Mouse (Mus musculus): ENCODE data around the gene Atl3. TPM values are rescaled to one million over a fixed set of nuclear protein-coding genes. Genes with fewer than 3 reads are reported as not detected.

Gene Atl3
- polyA plus RNA-seq (2016; fragmentation: Nextera tagmentation; extraction: Ambion mirVana): 7.5 and 7.6 TPM in 2 replicates

DNA sequence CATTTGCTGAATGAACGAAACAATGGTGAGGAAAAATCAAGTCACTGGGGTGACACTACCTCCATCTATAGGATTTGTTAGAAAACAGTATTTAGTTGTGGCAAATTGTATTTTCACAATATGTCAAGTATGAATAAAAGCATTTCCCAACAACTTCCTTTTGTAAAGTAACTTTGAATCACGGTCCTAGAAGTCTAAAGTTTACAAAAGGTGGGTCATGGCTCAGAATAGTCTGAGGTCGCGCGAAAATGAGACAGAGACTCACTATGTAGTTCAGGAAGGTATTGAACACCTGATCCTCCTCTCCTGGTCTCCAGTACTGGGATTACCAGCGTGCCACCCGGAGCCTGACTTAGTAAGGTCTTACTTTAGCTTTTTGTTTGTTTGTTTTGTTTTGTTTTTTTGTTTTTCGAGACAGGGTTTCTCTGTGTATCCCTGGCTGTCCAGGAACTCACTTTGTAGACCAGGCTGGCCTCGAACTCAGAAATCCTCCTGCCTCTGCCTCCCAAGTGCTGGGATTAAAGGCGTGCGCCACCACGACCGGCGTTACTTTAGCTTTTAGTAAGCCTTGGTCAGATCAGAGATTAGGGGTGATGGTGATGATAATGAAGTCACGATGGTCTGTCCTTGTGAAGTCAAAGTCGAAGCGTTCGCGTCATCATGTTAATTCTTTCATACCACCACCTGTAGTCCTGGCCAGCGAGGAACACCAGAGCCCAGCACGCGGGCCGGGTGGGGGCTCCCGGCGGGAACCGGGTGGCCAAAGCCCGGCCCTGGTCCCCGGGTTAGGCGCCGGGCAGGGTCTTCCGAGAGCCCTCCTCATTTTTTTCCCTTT lies at the start of gene Atl3:
Atl3 (plus strand) TSS at position 689 of the 835 bp plus-strand sequence.
- peak within 1 kb of the TSS; percentile 93 for H3K27ac ChIP-seq (replicated peaks)
- whole genome bisulfite sequencing: 30% methylated on average over 31 of the region's 31 CpGs
- peaks cover 5% of the 10 kb centered on the region; the same call in 1 of the 2 replicates for H3K4me1 ChIP-seq
- H3K36me3 ChIP-seq: no peaks in the 10 kb centered on the region
- H3K9me3 ChIP-seq: no peaks in the 10 kb centered on the region
- peak within 1 kb of the TSS; percentile 63 for H3K4me3 ChIP-seq
- H3K9ac ChIP-seq (replicated peaks): peak within 1 kb of the TSS; percentile 70
- no peak for ATAC-seq (ENCODE audit: low FRiP score, low read depth)
- peak within 1 kb of the TSS; percentile 60 for H3K4me2 ChIP-seq (replicated peaks)
- H3K27me3 ChIP-seq: no peaks in the 10 kb centered on the region

DNA sequence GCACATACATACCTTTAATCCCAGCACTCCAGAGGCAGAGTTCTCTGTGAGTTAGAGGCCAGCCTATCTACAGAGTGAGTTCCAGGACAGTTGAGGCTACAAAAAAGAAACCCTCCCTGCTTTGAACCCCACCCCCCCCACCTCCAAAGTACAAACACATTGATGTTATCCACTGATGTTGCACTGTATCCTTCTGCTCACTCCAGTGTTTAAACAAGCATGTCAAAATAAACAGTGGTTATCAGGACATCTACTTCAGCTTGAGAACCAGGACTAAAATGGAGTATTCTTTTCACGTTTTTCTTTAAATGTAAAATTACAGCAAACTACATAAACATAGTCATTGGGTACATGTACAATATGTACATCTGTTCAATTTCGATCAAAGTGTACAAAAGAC lies 48.7 kb upstream of the Atl3 start:
- 92% methylated on average over 2 of the region's 2 CpGs for WGBS

DNA sequence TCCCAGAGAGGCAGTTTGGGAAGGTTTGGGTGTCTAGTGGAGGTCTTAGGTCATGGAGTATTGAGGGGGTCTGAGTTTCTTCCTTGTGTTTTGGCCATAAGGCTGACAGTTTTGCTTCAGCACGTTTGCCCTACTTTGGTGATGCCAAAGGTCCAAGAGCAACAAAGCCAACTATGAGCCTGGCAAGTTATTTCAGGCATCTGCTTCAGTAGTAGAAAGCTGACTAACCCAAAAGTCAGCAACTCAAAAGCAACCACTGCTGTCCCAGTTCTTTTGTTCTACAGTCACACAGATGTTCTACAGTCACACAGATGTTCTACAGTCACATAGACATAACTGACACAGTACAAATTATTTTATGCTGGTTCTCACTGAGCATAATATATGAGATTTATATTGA lies 48.2 kb upstream of the Atl3 start:
- H3K36me3 ChIP-seq: peaks cover 41% of the 10 kb centered on the region
- H3K27ac ChIP-seq (replicated peaks): no peak overlapping the region
- 0 out of 2 replicates have a peak, but pooled peaks cover 3% of the 10 kb centered on the region for H3K4me1 ChIP-seq
- H3K4me2 ChIP-seq (replicated peaks): no peak overlapping the region
- H3K27me3 ChIP-seq: no peaks in the 10 kb centered on the region
- no peak overlapping the region for H3K4me3 ChIP-seq
- H3K9me3 ChIP-seq: no peaks in the 10 kb centered on the region
- 92% methylated on average over 1 of the region's 1 CpGs for WGBS
- no peak for ATAC-seq (ENCODE audit: low FRiP score, low read depth)
- H3K9ac ChIP-seq (replicated peaks): no peak overlapping the region

More for the DNA sequence above, 48.7 kb upstream of the Atl3 start:
- Histone ChIP-seq H3K4me1 (0 out of 2 replicates have a peak, but pooled peaks cover 3% of the 10 kb centered on the region), H3K27me3 (no peaks in the 10 kb centered on the region), H3K36me3 (peaks cover 37% of the 10 kb centered on the region), H3K4me2 (replicated peaks) (no peak overlapping the region), H3K27ac (replicated peaks) (no peak overlapping the region), H3K9ac (replicated peaks) (no peak overlapping the region), H3K9me3 (no peaks in the 10 kb centered on the region), H3K4me3 (no peak overlapping the region)
- ATAC-seq (ENCODE audit: low FRiP score, low read depth): no peak

DNA sequence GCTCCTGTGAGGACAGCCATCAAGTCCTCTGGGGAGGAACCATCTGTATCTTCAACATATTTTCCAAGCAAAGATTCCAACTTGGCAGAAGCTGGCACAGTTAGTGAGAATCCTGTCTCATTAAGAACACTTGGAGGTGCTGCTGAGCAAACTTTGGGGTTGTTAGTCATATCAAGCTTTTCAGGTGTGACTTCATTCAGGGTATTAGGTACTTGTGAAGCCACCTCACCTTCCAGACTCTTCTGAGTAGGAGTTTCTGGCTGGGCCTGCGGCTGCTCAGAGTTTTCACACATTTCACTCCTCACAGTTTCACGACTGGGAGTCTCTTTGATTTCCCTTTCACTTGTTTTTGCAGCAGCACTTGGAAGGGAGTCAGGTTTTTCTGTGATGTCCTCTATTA lies 37.0 kb upstream of the Atl3 start:
- ATAC-seq (ENCODE audit: low FRiP score, low read depth): no peak
- H3K4me1 ChIP-seq: no peaks in the 10 kb centered on the region
- H3K4me3 ChIP-seq: no peak overlapping the region
- H3K9ac ChIP-seq (replicated peaks): no peak overlapping the region
- 93% methylated on average over 2 of the region's 2 CpGs for WGBS
- H3K27me3 ChIP-seq: no peaks in the 10 kb centered on the region
- H3K9me3 ChIP-seq: no peaks in the 10 kb centered on the region
- H3K27ac ChIP-seq (replicated peaks): no peak overlapping the region
- H3K4me2 ChIP-seq (replicated peaks): no peak overlapping the region
- H3K36me3 ChIP-seq: peaks cover 25% of the 10 kb centered on the region; the same call in 1 of the 2 replicates

DNA sequence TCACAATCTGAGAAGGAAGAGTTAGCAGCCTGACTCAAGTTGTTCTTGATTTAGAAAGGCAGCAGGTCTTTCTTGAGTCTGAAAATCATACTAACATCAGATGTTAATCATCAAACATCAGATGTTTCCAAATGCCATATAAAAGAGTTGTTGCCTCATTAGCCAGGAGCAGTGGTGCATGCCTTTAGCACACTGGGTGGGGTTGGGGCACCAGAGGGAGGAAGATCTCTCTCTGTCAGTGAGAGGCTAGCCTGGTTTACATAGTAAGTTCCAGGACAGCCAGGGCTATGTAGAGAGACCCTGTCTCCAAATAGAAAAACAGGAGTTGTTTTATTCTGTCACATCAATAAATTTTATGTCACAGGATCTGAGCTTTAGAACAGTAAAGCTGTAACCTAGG lies 34.9 kb upstream of the Atl3 start:
- ATAC-seq (ENCODE audit: low FRiP score, low read depth): no peak
- H3K27ac ChIP-seq (replicated peaks): no peak overlapping the region

DNA sequence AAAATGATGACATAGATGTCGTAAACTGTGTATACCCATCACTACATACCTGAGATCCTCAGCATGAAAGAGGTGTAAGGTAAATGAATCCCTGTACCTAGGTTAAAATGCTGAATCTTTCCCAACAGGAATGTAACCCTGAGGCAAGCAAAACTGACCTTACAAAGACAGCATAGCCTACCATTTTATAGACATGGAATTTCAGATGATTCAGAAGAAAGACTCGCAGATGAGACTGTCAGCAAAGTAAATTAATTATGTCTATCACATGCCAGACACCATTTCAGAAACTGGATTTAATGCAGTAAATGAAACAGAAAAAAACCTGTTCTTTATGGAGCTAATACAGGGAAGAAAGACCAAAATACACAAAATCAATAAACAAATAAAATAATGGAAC lies 34.5 kb upstream of the Atl3 start:
- no peaks in the 10 kb centered on the region; the same call in 1 of the 2 replicates for H3K4me1 ChIP-seq
- no peak overlapping the region for H3K4me3 ChIP-seq
- WGBS: 92% methylated on average over 2 of the region's 2 CpGs
- no peaks in the 10 kb centered on the region for H3K9me3 ChIP-seq
- no peak overlapping the region for H3K27ac ChIP-seq (replicated peaks)
- H3K9ac ChIP-seq (replicated peaks): no peak overlapping the region
- ATAC-seq (ENCODE audit: low FRiP score, low read depth): no peak
- H3K27me3 ChIP-seq: no peaks in the 10 kb centered on the region
- no peak overlapping the region for H3K4me2 ChIP-seq (replicated peaks)
- peaks cover 30% of the 10 kb centered on the region; the same call in 1 of the 2 replicates for H3K36me3 ChIP-seq

More for the DNA sequence above, 34.9 kb upstream of the Atl3 start:
- Histone ChIP-seq H3K27me3 (no peaks in the 10 kb centered on the region), H3K4me3 (no peak overlapping the region), H3K4me1 (no peaks in the 10 kb centered on the region; the same call in 1 of the 2 replicates), H3K4me2 (replicated peaks) (no peak overlapping the region), H3K9ac (replicated peaks) (no peak overlapping the region), H3K36me3 (peaks cover 30% of the 10 kb centered on the region; the same call in 1 of the 2 replicates), H3K9me3 (no peaks in the 10 kb centered on the region)

DNA sequence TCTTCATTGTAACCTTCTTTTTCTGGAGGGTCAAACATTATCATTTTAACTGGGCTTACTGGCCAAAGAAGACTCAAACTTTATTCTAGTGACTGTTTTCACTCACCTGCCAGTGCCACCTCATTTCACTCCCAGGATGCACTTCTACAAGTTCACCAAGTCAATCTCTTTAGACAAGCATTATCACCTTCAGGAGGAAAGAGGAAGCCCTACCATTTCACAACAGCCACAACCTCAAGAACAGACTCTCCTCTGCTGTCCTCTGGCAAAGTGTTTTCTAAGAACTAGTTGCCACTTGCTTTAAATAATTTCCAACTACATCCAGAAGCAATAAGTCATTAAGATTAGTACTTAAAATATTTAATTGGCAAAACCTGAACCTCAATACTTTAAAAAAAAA lies 25.9 kb upstream of the Atl3 start:
- Histone ChIP-seq H3K9me3 (no peaks in the 10 kb centered on the region), H3K4me3 (no peak overlapping the region), H3K27me3 (no peaks in the 10 kb centered on the region), H3K27ac (replicated peaks) (no peak overlapping the region), H3K4me2 (replicated peaks) (no peak overlapping the region), H3K4me1 (no peaks in the 10 kb centered on the region; the same call in 1 of the 2 replicates), H3K9ac (replicated peaks) (no peak overlapping the region), H3K36me3 (peaks cover 35% of the 10 kb centered on the region)
- no peak for ATAC-seq (ENCODE audit: low FRiP score, low read depth)

DNA sequence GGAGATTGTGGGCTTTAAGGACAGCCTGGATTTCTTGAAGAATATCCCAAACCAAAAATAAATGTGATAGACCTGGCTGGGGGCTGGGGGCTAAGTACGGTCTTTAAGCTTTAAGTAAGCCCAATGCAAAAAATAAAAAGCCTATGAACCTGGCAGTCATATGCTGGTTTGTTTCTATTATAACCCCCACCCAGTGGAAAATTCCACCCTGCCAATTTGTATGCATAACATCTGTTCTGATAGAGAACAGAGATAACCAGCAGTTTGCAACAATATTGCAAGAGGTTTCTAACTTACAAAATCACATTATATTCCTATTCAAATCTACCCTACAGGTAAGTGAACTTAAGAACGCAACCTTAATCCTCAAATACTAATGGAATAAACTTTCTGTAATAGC lies 23.2 kb upstream of the Atl3 start:
- H3K4me2 ChIP-seq (replicated peaks): no peak overlapping the region
- 99% methylated on average over 2 of the region's 2 CpGs for WGBS
- no peak overlapping the region for H3K27ac ChIP-seq (replicated peaks)
- no peaks in the 10 kb centered on the region for H3K9me3 ChIP-seq
- no peaks in the 10 kb centered on the region for H3K27me3 ChIP-seq
- H3K4me1 ChIP-seq: no peaks in the 10 kb centered on the region
- H3K36me3 ChIP-seq: peaks cover 42% of the 10 kb centered on the region
- no peak overlapping the region for H3K9ac ChIP-seq (replicated peaks)
- ATAC-seq (ENCODE audit: low FRiP score, low read depth): no peak
- H3K4me3 ChIP-seq: no peak overlapping the region

DNA sequence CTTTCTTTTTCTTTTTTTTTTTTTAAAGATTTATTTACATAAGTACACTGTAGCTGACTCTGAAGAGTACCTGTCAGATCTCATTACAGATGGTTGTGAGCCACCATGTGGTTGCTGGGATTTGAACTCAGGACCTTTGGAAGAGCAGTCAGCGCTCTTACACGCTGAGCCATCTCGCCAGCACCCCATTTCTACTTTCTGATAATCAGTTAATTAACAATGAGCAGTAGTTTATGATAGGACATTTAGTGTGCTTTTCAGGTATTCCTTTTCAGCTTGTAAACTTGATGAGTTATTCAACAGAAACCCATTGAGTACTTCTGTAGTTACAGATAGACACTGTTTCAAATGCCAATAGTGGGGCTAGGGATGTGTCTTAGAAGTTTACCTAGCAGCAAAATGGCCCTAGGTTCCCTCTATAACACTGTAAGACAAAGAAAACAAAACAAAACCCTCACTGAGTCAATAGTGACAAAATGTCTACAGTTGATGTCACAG lies 14.0 kb upstream of the Atl3 start:
- H3K4me2 ChIP-seq (replicated peaks): peak overlapping the region; percentile 67
- peak overlapping the region; percentile 98; the same call in 1 of the 2 replicates for H3K4me3 ChIP-seq
- 95% methylated on average over 3 of the region's 3 CpGs for WGBS
- no peaks in the 10 kb centered on the region for H3K9me3 ChIP-seq
- H3K36me3 ChIP-seq: peaks cover 6% of the 10 kb centered on the region
- ATAC-seq (ENCODE audit: low FRiP score, low read depth): no peak
- no peak overlapping the region for H3K9ac ChIP-seq (replicated peaks)
- H3K27ac ChIP-seq (replicated peaks): no peak overlapping the region
- peaks cover 27% of the 10 kb centered on the region for H3K4me1 ChIP-seq
- H3K27me3 ChIP-seq: no peaks in the 10 kb centered on the region

DNA sequence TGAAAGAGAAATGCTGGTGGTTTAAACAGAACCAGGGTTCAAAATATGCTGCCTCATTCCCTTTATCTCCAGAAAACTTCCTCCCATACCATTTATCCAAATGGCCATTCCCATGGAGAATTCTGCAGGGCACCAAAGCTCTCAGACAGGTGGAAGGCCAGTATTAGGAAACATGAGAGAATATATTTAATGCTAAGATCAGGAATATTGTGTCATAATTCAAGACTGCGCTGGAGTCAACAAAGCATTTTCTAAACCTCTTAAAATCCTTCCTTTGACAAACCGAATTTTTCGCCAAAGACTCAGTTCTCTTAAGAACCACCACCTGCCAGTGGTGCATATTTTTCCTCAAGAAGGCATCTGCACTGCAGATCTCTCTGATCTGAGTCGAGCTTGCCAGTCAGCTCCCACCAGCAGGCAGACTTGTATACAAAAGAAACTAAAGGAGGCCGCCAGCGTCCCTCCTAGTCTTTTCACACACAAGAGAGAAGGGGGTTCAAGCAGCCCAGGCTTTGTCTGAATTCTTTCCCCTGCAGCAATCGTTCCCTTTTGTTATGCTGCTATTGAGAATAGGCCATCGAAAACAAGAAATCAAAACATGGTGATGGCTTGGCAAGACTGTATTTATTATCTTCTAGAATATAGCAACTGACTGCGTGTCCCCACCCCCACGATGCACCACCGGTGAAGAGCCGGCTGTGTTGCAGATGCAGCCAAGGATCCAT lies 12.1 kb upstream of the Atl3 start:
- Histone ChIP-seq H3K27me3 (no peaks in the 10 kb centered on the region), H3K27ac (replicated peaks) (peak overlapping the region; percentile 100), H3K4me3 (peak overlapping the region; percentile 98), H3K36me3 (peaks cover 6% of the 10 kb centered on the region), H3K4me2 (replicated peaks) (peak overlapping the region; percentile 67), H3K4me1 (peaks cover 27% of the 10 kb centered on the region), H3K9me3 (no peaks in the 10 kb centered on the region), H3K9ac (replicated peaks) (peak overlapping the region; percentile 100)
- ATAC-seq (ENCODE audit: low FRiP score, low read depth): 0 out of 2 replicates have a peak, but pooled peaks have one; percentile 47
- WGBS: 2% methylated on average over 12 of the region's 12 CpGs

DNA sequence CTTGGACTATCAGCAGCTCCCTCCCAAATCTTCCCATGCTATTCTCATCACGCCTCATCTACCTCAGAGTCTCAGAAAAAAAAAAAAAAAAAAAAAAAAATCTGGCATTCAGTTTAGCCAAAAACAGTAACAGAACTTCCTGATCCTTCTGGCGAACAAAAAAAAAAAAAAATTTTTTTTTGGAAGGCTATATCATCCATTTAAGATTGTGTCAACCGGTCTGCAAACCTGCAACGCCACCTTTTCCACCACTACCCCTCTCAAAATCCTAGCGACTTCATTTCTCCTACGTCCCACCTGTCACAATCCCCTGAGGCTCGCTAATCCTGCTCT lies 11.6 kb upstream of the Atl3 start:
- Histone ChIP-seq H3K36me3 (peaks cover under 1% of the 10 kb centered on the region; the same call in 1 of the 2 replicates), H3K27ac (replicated peaks) (peak overlapping the region; percentile 100), H3K9me3 (no peaks in the 10 kb centered on the region), H3K4me3 (peak overlapping the region; percentile 98), H3K4me2 (replicated peaks) (peak overlapping the region; percentile 67), H3K27me3 (no peaks in the 10 kb centered on the region), H3K9ac (replicated peaks) (peak overlapping the region; percentile 100), H3K4me1 (peaks cover 25% of the 10 kb centered on the region)
- no peak for ATAC-seq (ENCODE audit: low FRiP score, low read depth)
- under 1% methylated on average over 7 of the region's 7 CpGs for WGBS

Data from midbrain, embryonic 12.5 days (tissue).